Mouse (Mus musculus): ENCODE measurements around the gene Cmss1.

DNA sequence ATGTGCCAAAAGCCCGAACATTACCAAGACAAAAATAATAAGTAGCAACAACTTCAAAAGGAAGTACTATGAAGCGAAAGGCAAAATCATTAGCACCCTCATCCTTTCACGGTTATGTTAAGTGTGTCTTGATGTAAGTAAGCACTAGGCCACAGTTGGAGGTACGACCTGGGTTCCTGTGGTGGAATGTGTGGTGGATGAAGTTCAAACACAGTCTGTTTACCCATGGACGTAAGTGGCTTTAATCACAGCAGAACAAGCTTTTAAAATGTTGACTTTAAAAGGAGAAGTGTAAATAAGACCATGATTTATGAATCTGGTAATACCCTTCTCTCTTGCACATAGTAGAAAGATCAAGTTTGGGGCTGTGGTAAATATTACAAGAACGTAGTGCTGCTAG, 100.5 kb downstream of the Cmss1 start:
- no peak for TF ChIP-seq POLR2A (IDR thresholded peaks at IDR 0.05; ENCODE audit: borderline replicate concordance, low read depth, low read length)
- no peak for TF ChIP-seq CTCF (IDR thresholded peaks at IDR 0.05; ENCODE audit: low read depth, low read length)

Measured in bone marrow macrophage, adult 2 months (primary cell).